Mouse (Mus musculus) lung, adult 18-20 months (tissue): ENCODE data around the gene Ublcp1.

Experiments
- DNase-seq, 2 experiments: peaks; one replicate each; pipeline ENCODE4 v3.0.0; 2022; ENCODE audit warnings: mixed read lengths in 2 of 2

Ublcp1 gene

GRCm38 (mm10) chr11:44470432-44471336 is at the start of gene Ublcp1:
Ublcp1 (minus strand) TSS chr11:44470498.
- peak; percentile 94 to 95 for DNase-seq

- DNase-seq, result no peak
Observed at GRCm38 (mm10) chr11:44519096-44519949, 49.0 kb upstream of the Ublcp1 start.

GRCm38 (mm10) chr11:44518281-44519095 is 48.2 kb upstream of the Ublcp1 start, which contains the start of gene Rnf145:
Rnf145 (plus strand) TSS chr11:44518964.
- peak; percentile 71 to 75 for DNase-seq

- no peak for DNase-seq
Observed at GRCm38 (mm10) chr11:44517561-44518280, 47.4 kb upstream of the Ublcp1 start.

- DNase-seq, result no peak
Observed at GRCm38 (mm10) chr11:44516362-44516761, 46.1 kb upstream of the Ublcp1 start.

- no peak for DNase-seq
Observed at GRCm38 (mm10) chr11:44514666-44515065, 44.4 kb upstream of the Ublcp1 start.

- no peak for DNase-seq
Observed at GRCm38 (mm10) chr11:44513026-44513422, 42.7 kb upstream of the Ublcp1 start.

- no peak for DNase-seq
Observed at GRCm38 (mm10) chr11:44512044-44513025, 42.0 kb upstream of the Ublcp1 start.

- no peak for DNase-seq
Observed at GRCm38 (mm10) chr11:44510371-44510770, 40.1 kb upstream of the Ublcp1 start.

- no peak for DNase-seq
Observed at GRCm38 (mm10) chr11:44509906-44510305, 39.6 kb upstream of the Ublcp1 start.

GRCm38 (mm10) chr11:44508876-44509275 is 38.6 kb upstream of the Ublcp1 start:
- DNase-seq, result no peak

- DNase-seq, result no peak
Observed at GRCm38 (mm10) chr11:44504761-44505160, 34.5 kb upstream of the Ublcp1 start.

- no peak for DNase-seq
Observed at GRCm38 (mm10) chr11:44504146-44504545, 33.8 kb upstream of the Ublcp1 start.

GRCm38 (mm10) chr11:44502931-44503330 is 32.6 kb upstream of the Ublcp1 start:
- no peak for DNase-seq

GRCm38 (mm10) chr11:44501477-44501876 is 31.2 kb upstream of the Ublcp1 start:
- no peak for DNase-seq

- no peak for DNase-seq
Observed at GRCm38 (mm10) chr11:44500966-44501365, 30.7 kb upstream of the Ublcp1 start.

- DNase-seq, result no peak
Observed at GRCm38 (mm10) chr11:44498412-44499272, 28.3 kb upstream of the Ublcp1 start.

GRCm38 (mm10) chr11:44496217-44496616 is 25.9 kb upstream of the Ublcp1 start:
- peak; percentile 36 to 50 for DNase-seq

- no peak for DNase-seq
Observed at GRCm38 (mm10) chr11:44494643-44495323, 24.5 kb upstream of the Ublcp1 start.
